Mouse (Mus musculus) liver, embryonic 11.5 days (tissue): ENCODE measurements around the gene March1. TPM values are rescaled to one million over a fixed set of nuclear protein-coding genes. Genes with fewer than 3 reads are reported as not detected.

Experiments used
- ATAC-seq: fragments of 200-750 bp; cut with Nextera tagmentation; replicated peaks from 2 replicates; pipeline ENCODE4 v1.8.0; 2017; ENCODE audit warnings: moderate number of reproducible peaks, mild to moderate bottlenecking, moderate TSS enrichment, moderate library complexity; ENCODE audit not compliant: low FRiP score
- DNase-seq: peaks from one replicate; pipeline ENCODE4 v3.0.0-alpha.2; 2017; ENCODE audit warnings: low spot score
- H3K27ac ChIP-seq: fragments of 300-500 bp; sonication (generic); 2 replicates; pipeline ENCODE4 v1.5.1; 2014; ENCODE audit warnings: mild to moderate bottlenecking, low read depth, low read length, control low read depth
- H3K27me3 ChIP-seq: fragments of 300-500 bp; sonication (generic); replicated peaks from 2 replicates; pipeline ENCODE4 v1.6.1; 2014; ENCODE audit warnings: low read length, mixed read lengths; ENCODE audit not compliant: control insufficient read depth, insufficient read depth
- H3K36me3 ChIP-seq: fragments of 300-500 bp; sonication (generic); 2 replicates; pipeline ENCODE4 v1.6.1; 2014; ENCODE audit warnings: mild to moderate bottlenecking, low read length, moderate library complexity, mixed read lengths; ENCODE audit not compliant: control insufficient read depth, insufficient read depth
- H3K4me1 ChIP-seq: fragments of 300-500 bp; sonication (generic); replicated peaks from 2 replicates; pipeline ENCODE4 v1.6.1; 2014; ENCODE audit warnings: low read length, mixed read lengths; ENCODE audit not compliant: control insufficient read depth, insufficient read depth
- H3K4me2 ChIP-seq: fragments of 300-500 bp; sonication (generic); 2 replicates; pipeline ENCODE4 v1.6.1; 2014; ENCODE audit warnings: mild to moderate bottlenecking, control low read depth, moderate library complexity
- H3K4me3 ChIP-seq: fragments of 300-500 bp; sonication (generic); 2 replicates; pipeline ENCODE4 v1.5.1; 2014; ENCODE audit warnings: low read depth, low read length, control low read depth
- H3K9ac ChIP-seq: fragments of 300-500 bp; sonication (generic); 2 replicates; pipeline ENCODE4 v1.6.1; 2014; ENCODE audit warnings: low read depth, low read length, control low read depth
- H3K9me3 ChIP-seq: fragments of 300-500 bp; sonication (generic); 2 replicates; pipeline ENCODE4 v1.6.1; 2016; ENCODE audit warnings: low read length, inconsistent platforms, mixed read lengths; ENCODE audit not compliant: control insufficient read depth
- WGBS: fragments of 180-500 bp; shearing (Covaris S2); extraction: QIAGEN DNeasy Blood & Tissue Kit; methylation state at CpG from one replicate; pipeline ENCODE4 v1.1.7; 2014; 5-methylcytosine and 5-hydroxymethylcytosine counted together
- polyA plus RNA-seq: library from polyadenylated mRNA; unstranded; fragments of >200 nt; fragmentation: Nextera tagmentation; extraction: Ambion mirVana; gene quantifications from 2 replicates; pipeline ENCODE4 v1.2.1, GENCODE M21; 2014

Gene March1
- polyA plus RNA-seq, 1 experiment from 2014 or later: 0.62 TPM

- Histone ChIP-seq H3K4me2 (no peak overlapping the region), H3K4me3 (no peak overlapping the region), H3K9me3 (no peaks in the 10 kb centered on the region), H3K4me1 (no peaks in the 10 kb centered on the region), H3K36me3 (no peaks in the 10 kb centered on the region), H3K27ac (no peak overlapping the region), H3K9ac (no peak overlapping the region), H3K27me3 (no peaks in the 10 kb centered on the region)
- ATAC-seq (no peak), DNase-seq (no peak)
- 69% methylated on average over 2 of the region's 2 CpGs for WGBS
These were observed 652.4 kb downstream of the March1 start for GRCm38 (mm10) chr8:66270116-66270515.

- no peaks in the 10 kb centered on the region for H3K4me1 ChIP-seq
These were observed 700.1 kb downstream of the March1 start for GRCm38 (mm10) chr8:66317824-66318223.

GRCm38 (mm10) chr8:66323045-66323807, 705.5 kb downstream of the March1 start:
- DNase-seq (no peak), ATAC-seq (peak; percentile 86)
- H3K4me2 ChIP-seq: no peak overlapping the region
- H3K27me3 ChIP-seq: no peaks in the 10 kb centered on the region
- no peak overlapping the region for H3K27ac ChIP-seq
- H3K9me3 ChIP-seq: no peaks in the 10 kb centered on the region
- no peaks in the 10 kb centered on the region for H3K4me1 ChIP-seq
- no peaks in the 10 kb centered on the region for H3K36me3 ChIP-seq
- no peak overlapping the region for H3K9ac ChIP-seq
- H3K4me3 ChIP-seq: no peak overlapping the region
- WGBS: 30% methylated on average over 4 of the region's 4 CpGs

More at GRCm38 (mm10) chr8:66317824-66318223, 700.1 kb downstream of the March1 start:
- Histone ChIP-seq H3K4me2 (no peak overlapping the region), H3K27me3 (no peaks in the 10 kb centered on the region), H3K27ac (no peak overlapping the region), H3K36me3 (no peaks in the 10 kb centered on the region), H3K9me3 (no peaks in the 10 kb centered on the region), H3K4me3 (no peak overlapping the region), H3K9ac (no peak overlapping the region)
- ATAC-seq: no peak
- DNase-seq: no peak
- WGBS: 89% methylated on average over 7 of the region's 7 CpGs

GRCm38 (mm10) chr8:66326396-66326795, 708.7 kb downstream of the March1 start:
- Histone ChIP-seq H3K36me3 (no peaks in the 10 kb centered on the region), H3K9ac (no peak overlapping the region), H3K27me3 (no peaks in the 10 kb centered on the region), H3K4me1 (no peaks in the 10 kb centered on the region), H3K4me2 (no peak overlapping the region), H3K27ac (no peak overlapping the region), H3K4me3 (no peak overlapping the region), H3K9me3 (no peaks in the 10 kb centered on the region)
- DNase-seq (no peak), ATAC-seq (no peak)

GRCm38 (mm10) chr8:66332206-66332605, 714.5 kb downstream of the March1 start:
- no peak overlapping the region for H3K9ac ChIP-seq
- H3K27me3 ChIP-seq: no peaks in the 10 kb centered on the region
- 84% methylated on average over 3 of the region's 3 CpGs for WGBS
- no peaks in the 10 kb centered on the region for H3K9me3 ChIP-seq
- DNase-seq (no peak), ATAC-seq (no peak)
- no peaks in the 10 kb centered on the region for H3K4me1 ChIP-seq
- H3K27ac ChIP-seq: no peak overlapping the region
- H3K4me2 ChIP-seq: no peak overlapping the region
- H3K4me3 ChIP-seq: no peak overlapping the region
- no peaks in the 10 kb centered on the region for H3K36me3 ChIP-seq

GRCm38 (mm10) chr8:66334265-66334664, 716.6 kb downstream of the March1 start:
- H3K9me3 ChIP-seq: no peaks in the 10 kb centered on the region
- no peak overlapping the region for H3K4me3 ChIP-seq
- ATAC-seq (no peak), DNase-seq (no peak)
- H3K27me3 ChIP-seq: no peaks in the 10 kb centered on the region
- no peak overlapping the region for H3K4me2 ChIP-seq
- WGBS: 68% methylated on average over 3 of the region's 3 CpGs
- no peaks in the 10 kb centered on the region for H3K36me3 ChIP-seq
- H3K27ac ChIP-seq: no peak overlapping the region
- no peaks in the 10 kb centered on the region for H3K4me1 ChIP-seq
- H3K9ac ChIP-seq: no peak overlapping the region

- WGBS: 66% methylated on average over 3 of the region's 3 CpGs
- ATAC-seq: no peak
- Histone ChIP-seq H3K36me3 (no peaks in the 10 kb centered on the region), H3K27ac (no peak overlapping the region), H3K27me3 (no peaks in the 10 kb centered on the region), H3K4me3 (no peak overlapping the region), H3K4me1 (no peaks in the 10 kb centered on the region), H3K9ac (no peak overlapping the region), H3K4me2 (no peak overlapping the region), H3K9me3 (no peaks in the 10 kb centered on the region)
- no peak for DNase-seq
These were observed 721.9 kb downstream of the March1 start for GRCm38 (mm10) chr8:66339551-66339950.

- Histone ChIP-seq H3K4me1 (no peaks in the 10 kb centered on the region), H3K27me3 (no peaks in the 10 kb centered on the region), H3K4me3 (no peak overlapping the region), H3K4me2 (no peak overlapping the region), H3K27ac (no peak overlapping the region), H3K36me3 (no peaks in the 10 kb centered on the region), H3K9me3 (no peaks in the 10 kb centered on the region), H3K9ac (no peak overlapping the region)
- ATAC-seq (no peak), DNase-seq (no peak)
- 76% methylated on average over 1 of the region's 1 CpGs for WGBS
These were observed 725.2 kb downstream of the March1 start for GRCm38 (mm10) chr8:66342928-66343327.
